Mouse (Mus musculus) limb, embryonic 14.5 days (tissue): Measurements from ENCODE around the gene Scoc. TPM values are rescaled to one million over a fixed set of nuclear protein-coding genes. Genes with fewer than 3 reads are reported as not detected.

ENCODE experiments used
- ATAC-seq: fragments of 200-750 bp; cut with Nextera tagmentation; 2 replicates; pipeline ENCODE4 v1.8.0; 2017; ENCODE audit warnings: low read depth, moderate number of reproducible peaks, moderate TSS enrichment; ENCODE audit not compliant: low FRiP score
- DNase-seq: peaks from one replicate; pipeline ENCODE4 v3.0.0-alpha.2; 2015; ENCODE audit warnings: low spot score
- H3K27ac ChIP-seq: fragments of 300-500 bp; sonication (generic); replicated peaks from 2 replicates; pipeline ENCODE4 v1.5.1; 2014; ENCODE audit warnings: low read depth, mild to moderate bottlenecking, low read length, moderate library complexity, mixed read lengths
- H3K27me3 ChIP-seq: fragments of 300-500 bp; sonication (generic); 2 replicates; pipeline ENCODE4 v1.6.1; 2014; ENCODE audit warnings: low read length, mixed read lengths; ENCODE audit not compliant: control insufficient read depth, insufficient read depth
- H3K36me3 ChIP-seq: fragments of 300-500 bp; sonication (generic); 2 replicates; pipeline ENCODE4 v1.6.1; 2014; ENCODE audit warnings: mild to moderate bottlenecking, low read length, moderate library complexity, mixed read lengths; ENCODE audit not compliant: control insufficient read depth, insufficient read depth
- H3K4me1 ChIP-seq: fragments of 300-500 bp; sonication (generic); 2 replicates; pipeline ENCODE4 v1.6.1; 2014; ENCODE audit warnings: antibody characterized with exemption, low read length, mixed read lengths; ENCODE audit not compliant: control insufficient read depth, insufficient read depth
- H3K4me2 ChIP-seq: fragments of 300-500 bp; sonication (generic); replicated peaks from 2 replicates; pipeline ENCODE4 v1.6.1; 2014; ENCODE audit warnings: low read depth, mild to moderate bottlenecking, low read length, moderate library complexity; ENCODE audit not compliant: severe bottlenecking
- H3K4me3 ChIP-seq: fragments of 300-500 bp; sonication (generic); replicated peaks from 2 replicates; pipeline ENCODE4 v1.5.1; 2014; ENCODE audit warnings: low read length
- H3K9ac ChIP-seq: fragments of 300-500 bp; sonication (generic); 2 replicates; pipeline ENCODE4 v1.6.1; 2014; ENCODE audit warnings: mild to moderate bottlenecking, low read depth, low read length, moderate library complexity; ENCODE audit not compliant: severe bottlenecking
- H3K9me3 ChIP-seq: fragments of 300-500 bp; sonication (generic); 2 replicates; pipeline ENCODE4 v1.6.1; 2016; ENCODE audit warnings: low read length; ENCODE audit not compliant: control insufficient read depth
- POLR2A ChIP-seq: fragments of 200-500 bp; IDR thresholded peaks from 2 replicates; pipeline ENCODE4 v1.8.0; 2012; ENCODE audit warnings: inconsistent platforms, mild to moderate bottlenecking, moderate library complexity, borderline replicate concordance; ENCODE audit not compliant: insufficient read depth, insufficient read length; ENCODE audit errors: extremely low read depth
- WGBS: fragments of 180-500 bp; shearing (Covaris S2); extraction: QIAGEN DNeasy Blood & Tissue Kit; methylation state at CpG from one replicate; pipeline ENCODE4 v1.1.7; 2014; 5-methylcytosine and 5-hydroxymethylcytosine counted together
- polyA plus RNA-seq, 2 experiments: library from polyadenylated mRNA; depleted of rRNA in 1 of 2; stranded (reverse) in 1 of 2; unstranded in 1 of 2; fragments of >200 nt; fragmentation: Nextera tagmentation in 1 of 2; extraction: Ambion mirVana in 1 of 2; gene quantifications; 2 replicates each; pipeline versions ENCODE4 v1.2.1 to v1.2.3; 2012 to 2014

Gene Scoc
- polyA plus RNA-seq, 2 experiments: 81.6 to 118 TPM

DNA sequence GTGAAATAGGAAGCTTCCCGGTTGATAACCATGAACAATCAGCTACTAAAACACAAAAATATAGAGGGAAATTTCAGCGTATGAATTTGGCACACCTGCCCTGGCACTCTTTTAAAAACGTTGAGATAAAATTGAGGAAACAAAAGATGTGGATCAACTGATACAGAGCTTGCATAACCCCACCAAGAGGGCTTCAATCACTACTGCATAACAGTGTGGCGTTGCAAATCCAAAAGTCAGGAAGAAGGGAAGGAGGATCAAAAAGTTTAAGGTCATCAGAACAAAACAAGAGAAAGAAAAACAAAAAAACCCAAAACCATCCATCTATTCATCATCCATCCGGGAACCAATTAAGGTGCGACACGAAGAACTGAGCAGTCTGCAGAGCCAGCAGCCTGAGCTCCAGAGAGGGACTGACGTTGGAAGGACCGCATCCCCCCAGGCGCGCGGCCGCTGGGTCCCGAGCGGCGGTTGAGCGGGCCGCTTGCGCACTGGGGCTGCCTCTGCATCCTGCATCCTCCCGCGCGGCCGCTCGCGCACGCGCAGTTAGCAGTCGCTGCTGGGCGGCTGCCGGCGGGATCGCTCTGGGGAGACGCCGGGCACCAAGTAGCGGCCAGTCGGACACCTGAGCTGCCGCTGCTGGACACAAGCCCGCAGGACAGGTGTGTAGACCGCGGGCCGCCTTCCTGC is 68.7 kb downstream of the Scoc start, which contains the start of gene Clgn:
TSS of gene Clgn (plus strand) at position 552 of the 690 bp plus-strand sequence.
- peak within 1 kb of the TSS; percentile 61 for H3K9ac ChIP-seq
- TF ChIP-seq POLR2A: no peak
- DNase-seq: peak; percentile 35
- peak within 1 kb of the TSS; percentile 77 for H3K4me2 ChIP-seq
- H3K4me1 ChIP-seq: no peaks in the 10 kb centered on the region; the same call in 1 of the 2 replicates
- peaks cover 4% of the 10 kb centered on the region; the same call in 1 of the 2 replicates for H3K9me3 ChIP-seq
- peak within 1 kb of the TSS; percentile 47 for H3K4me3 ChIP-seq
- 4% methylated on average over 37 of the region's 41 CpGs for WGBS
- ATAC-seq: peak; percentile 67; the same call in 1 of the 2 replicates
- H3K36me3 ChIP-seq: no peaks in the 10 kb centered on the region
- H3K27ac ChIP-seq: no peak within 1 kb of the TSS
- H3K27me3 ChIP-seq: peaks cover 11% of the 10 kb centered on the region

DNA sequence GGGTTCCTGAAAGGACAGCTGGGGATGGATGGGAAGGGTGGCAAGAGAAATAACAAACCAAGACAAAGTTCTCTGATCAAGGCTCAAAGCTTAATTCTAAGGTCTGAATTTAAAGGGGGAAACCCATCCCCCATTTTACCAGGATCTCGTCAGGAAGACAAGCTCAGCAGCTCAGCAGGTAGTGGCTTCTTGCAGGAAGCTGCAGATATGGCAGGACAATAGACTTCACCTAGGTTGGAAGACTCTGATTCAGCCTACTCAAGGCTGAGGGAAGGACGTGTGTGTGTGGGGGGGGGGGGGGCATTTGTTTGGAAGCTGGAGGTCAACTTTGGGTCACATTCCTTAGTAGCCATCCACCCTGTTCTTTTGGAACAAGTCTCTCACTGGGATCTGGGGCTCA is 75.3 kb downstream of the Scoc start:
- DNase-seq: no peak
- no peak overlapping the region for H3K4me3 ChIP-seq
- H3K9ac ChIP-seq: no peak overlapping the region
- WGBS: 17% methylated on average over 2 of the region's 2 CpGs
- H3K4me2 ChIP-seq: no peak overlapping the region
- no peaks in the 10 kb centered on the region for H3K4me1 ChIP-seq
- no peaks in the 10 kb centered on the region for H3K9me3 ChIP-seq
- no peak for TF ChIP-seq POLR2A
- no peaks in the 10 kb centered on the region for H3K27me3 ChIP-seq
- ATAC-seq: no peak
- no peaks in the 10 kb centered on the region for H3K36me3 ChIP-seq
- H3K27ac ChIP-seq: no peak overlapping the region

GRCm38 (mm10) chr8:83381016-83381415 is 77.2 kb downstream of the Scoc start:
- H3K27ac ChIP-seq: no peak overlapping the region
- WGBS: 79% methylated on average over 2 of the region's 2 CpGs
- ATAC-seq: no peak
- no peak overlapping the region for H3K9ac ChIP-seq
- no peak overlapping the region for H3K4me3 ChIP-seq
- H3K36me3 ChIP-seq: no peaks in the 10 kb centered on the region
- TF ChIP-seq POLR2A: no peak
- H3K27me3 ChIP-seq: no peaks in the 10 kb centered on the region
- H3K4me1 ChIP-seq: no peaks in the 10 kb centered on the region
- no peak overlapping the region for H3K4me2 ChIP-seq
- DNase-seq: no peak
- H3K9me3 ChIP-seq: no peaks in the 10 kb centered on the region

GRCm38 (mm10) chr8:83380141-83380540 is 78.0 kb downstream of the Scoc start:
- TF ChIP-seq POLR2A: no peak
- Histone ChIP-seq H3K4me1 (no peaks in the 10 kb centered on the region), H3K4me3 (no peak overlapping the region), H3K9ac (no peak overlapping the region), H3K36me3 (no peaks in the 10 kb centered on the region), H3K9me3 (no peaks in the 10 kb centered on the region), H3K27me3 (no peaks in the 10 kb centered on the region), H3K27ac (no peak overlapping the region), H3K4me2 (no peak overlapping the region)
- DNase-seq: no peak
- WGBS: 50% methylated on average over 4 of the region's 4 CpGs
- no peak for ATAC-seq

Other genes starting within 250 kb of the Scoc start
- gene Ucp1, start 168.0 kb downstream of the Scoc start, polyA plus RNA-seq (2012; rRNA removed): 0.05 and 0.08 TPM in 2 replicates
- not detected in 2 replicates for gene Ucp1, start 168.0 kb downstream of the Scoc start, polyA plus RNA-seq (2014; fragmentation: Nextera tagmentation; extraction: Ambion mirVana)
- gene Elmod2, start 125.9 kb downstream of the Scoc start, polyA plus RNA-seq (2012; rRNA removed): 11.6 and 12.6 TPM in 2 replicates
- 16.3 and 22.4 TPM in 2 replicates for gene Elmod2, start 125.9 kb downstream of the Scoc start, polyA plus RNA-seq (2014; fragmentation: Nextera tagmentation; extraction: Ambion mirVana)
- gene Mgat4d, start 109.9 kb downstream of the Scoc start, polyA plus RNA-seq (2012; rRNA removed): not detected in 2 replicates
- gene Mgat4d, start 109.9 kb downstream of the Scoc start, polyA plus RNA-seq (2014; fragmentation: Nextera tagmentation; extraction: Ambion mirVana): not detected in 2 replicates
- gene Clgn, start 68.5 kb downstream of the Scoc start, polyA plus RNA-seq (2012; rRNA removed): 0.40 and 0.43 TPM in 2 replicates
- 0.33 and 0.87 TPM in 2 replicates for gene Clgn, start 68.5 kb downstream of the Scoc start, polyA plus RNA-seq (2014; fragmentation: Nextera tagmentation; extraction: Ambion mirVana)
- gene Olfr370, start 77.4 kb upstream of the Scoc start, polyA plus RNA-seq (2012; rRNA removed): 0.18 TPM in 1 of 2 replicates, not detected in the other
- gene Olfr370, start 77.4 kb upstream of the Scoc start, polyA plus RNA-seq (2014; fragmentation: Nextera tagmentation; extraction: Ambion mirVana): not detected in 2 replicates
- gene Ndufb7, start 108.3 kb upstream of the Scoc start, polyA plus RNA-seq (2012; rRNA removed): 237 and 248 TPM in 2 replicates
- gene Ndufb7, start 108.3 kb upstream of the Scoc start, polyA plus RNA-seq (2014; fragmentation: Nextera tagmentation; extraction: Ambion mirVana): 298 and 313 TPM in 2 replicates
- 595 and 783 TPM in 2 replicates for gene Tecr, start 149.6 kb upstream of the Scoc start, polyA plus RNA-seq (2012; rRNA removed)
- 586 and 589 TPM in 2 replicates for gene Tecr, start 149.6 kb upstream of the Scoc start, polyA plus RNA-seq (2014; fragmentation: Nextera tagmentation; extraction: Ambion mirVana)
- gene Dnajb1, start 149.8 kb upstream of the Scoc start, polyA plus RNA-seq (2012; rRNA removed): 42.6 and 43.7 TPM in 2 replicates
- 51.3 and 58.9 TPM in 2 replicates for gene Dnajb1, start 149.8 kb upstream of the Scoc start, polyA plus RNA-seq (2014; fragmentation: Nextera tagmentation; extraction: Ambion mirVana)
- gene Gipc1, start 194.3 kb upstream of the Scoc start, polyA plus RNA-seq (2012; rRNA removed): 100 and 102 TPM in 2 replicates
- gene Gipc1, start 194.3 kb upstream of the Scoc start, polyA plus RNA-seq (2014; fragmentation: Nextera tagmentation; extraction: Ambion mirVana): 134 and 138 TPM in 2 replicates
- 2.7 and 2.8 TPM in 2 replicates for gene Ptger1, start 208.3 kb upstream of the Scoc start, polyA plus RNA-seq (2012; rRNA removed)
- gene Ptger1, start 208.3 kb upstream of the Scoc start, polyA plus RNA-seq (2014; fragmentation: Nextera tagmentation; extraction: Ambion mirVana): 0.40 and 0.83 TPM in 2 replicates
- gene Pkn1, start 240.8 kb upstream of the Scoc start, polyA plus RNA-seq (2012; rRNA removed): 46.9 and 47.4 TPM in 2 replicates
- gene Pkn1, start 240.8 kb upstream of the Scoc start, polyA plus RNA-seq (2014; fragmentation: Nextera tagmentation; extraction: Ambion mirVana): 24.3 and 29.3 TPM in 2 replicates